Mouse (Mus musculus) kidney, adult 9 months (tissue): ENCODE measurements around the gene Bod1l.
A peak's percentile ranks its signal among the peaks of the same experiment; 100 is the strongest.

Experiments used
- DNase-seq: peaks from one replicate; pipeline ENCODE4 v3.0.0; 2022

Gene Bod1l

GRCm38 (mm10) chr5:41794434-41794833 lies 49.7 kb downstream of the Bod1l start:
- DNase-seq: no peak

GRCm38 (mm10) chr5:41790517-41790916 lies 53.6 kb downstream of the Bod1l start:
- DNase-seq: peak; percentile 11

- DNase-seq: no peak
Measured at GRCm38 (mm10) chr5:41788877-41789276, 55.2 kb downstream of the Bod1l start.

GRCm38 (mm10) chr5:41781890-41782289 lies 62.2 kb downstream of the Bod1l start:
- no peak for DNase-seq

- no peak for DNase-seq
Measured at GRCm38 (mm10) chr5:41780026-41780425, 64.1 kb downstream of the Bod1l start.

GRCm38 (mm10) chr5:41775728-41776127 lies 68.4 kb downstream of the Bod1l start:
- no peak for DNase-seq

GRCm38 (mm10) chr5:41775273-41775672 lies 68.8 kb downstream of the Bod1l start:
- DNase-seq: no peak

- DNase-seq: peak; percentile 90
Measured at GRCm38 (mm10) chr5:41768382-41769040, 75.6 kb downstream of the Bod1l start.

GRCm38 (mm10) chr5:41767296-41768200 lies 76.6 kb downstream of the Bod1l start:
- DNase-seq: peak; percentile 14

- no peak for DNase-seq
Measured at GRCm38 (mm10) chr5:41766406-41767010, 77.6 kb downstream of the Bod1l start.

- DNase-seq: no peak
Measured at GRCm38 (mm10) chr5:41765626-41766405, 78.3 kb downstream of the Bod1l start.

- DNase-seq: no peak
Measured at GRCm38 (mm10) chr5:41763731-41764721, 80.1 kb downstream of the Bod1l start, which contains the start of gene Nkx3-2. TSS of gene Nkx3-2 (minus strand) at chr5:41764501.

- no peak for DNase-seq
Measured at GRCm38 (mm10) chr5:41762947-41763730, 81.0 kb downstream of the Bod1l start.

GRCm38 (mm10) chr5:41762141-41762946 lies 81.8 kb downstream of the Bod1l start:
- DNase-seq: no peak

- DNase-seq: peak; percentile 31
Measured at GRCm38 (mm10) chr5:41761509-41762140, 82.5 kb downstream of the Bod1l start.

- no peak for DNase-seq
Measured at GRCm38 (mm10) chr5:41760831-41761508, 83.1 kb downstream of the Bod1l start.

- DNase-seq: no peak
Measured at GRCm38 (mm10) chr5:41760071-41760470, 84.0 kb downstream of the Bod1l start.
